Mouse (Mus musculus) CH12.LX (cell line): Measurements from ENCODE around the gene Rxfp4. TPM values are rescaled to one million over a fixed set of nuclear protein-coding genes. Genes with fewer than 3 reads are reported as not detected.

Experiments used
- DNase-seq: peaks from one replicate; pipeline ENCODE4 v3.0.0-alpha.2; 2013; ENCODE audit errors: extremely low read depth
- H3K27ac ChIP-seq: 2 replicates; pipeline ENCODE4 v1.5.1; 2012; ENCODE audit warnings: low read depth, mild to moderate bottlenecking, control low read depth, moderate library complexity; ENCODE audit not compliant: insufficient read depth
- H3K27me3 ChIP-seq: replicated peaks from 2 replicates; pipeline ENCODE3; 2012; ENCODE audit warnings: inconsistent platforms
- H3K36me3 ChIP-seq, 2 experiments: replicated peaks in 1 of 2; 2 replicates each; pipeline versions ENCODE3 to v1.6.1; 2012; ENCODE audit warnings: inconsistent platforms in 1 of 2, low read length in 1 of 2, mild to moderate bottlenecking in 1 of 2, mixed read lengths in 1 of 2, moderate library complexity in 1 of 2; ENCODE audit not compliant: control insufficient read depth in 1 of 2, insufficient read depth in 1 of 2
- H3K4me1 ChIP-seq, 2 experiments: 2 replicates each; pipeline ENCODE4 v1.6.1; 2012; ENCODE audit warnings: inconsistent platforms in 1 of 2, moderate library complexity in 1 of 2; ENCODE audit not compliant: insufficient read depth in 2 of 2, control insufficient read depth in 1 of 2
- H3K4me2 ChIP-seq: 2 replicates; pipeline ENCODE4 v1.6.1; 2012; ENCODE audit warnings: low read depth, mild to moderate bottlenecking, control low read depth; ENCODE audit not compliant: poor library complexity, insufficient read depth, severe bottlenecking
- H3K4me3 ChIP-seq, 3 experiments: fragments of 150-350 bp in 1 of 3; sonication (generic) in 1 of 3; replicated peaks in 1 of 3; 2 replicates each; pipeline versions ENCODE3 to v1.5.1; 2011 to 2012; ENCODE audit warnings: low read depth in 2 of 3, low read length in 2 of 3, mild to moderate bottlenecking in 2 of 3, moderate library complexity in 2 of 3, control low read depth in 1 of 3, improper control_type of control experiment in 1 of 3, inconsistent platforms in 1 of 3, mixed read lengths in 1 of 3; ENCODE audit not compliant: poor library complexity in 1 of 3
- H3K79me2 ChIP-seq: replicated peaks from 2 replicates; pipeline ENCODE4 v1.6.1; 2012; ENCODE audit warnings: mild to moderate bottlenecking, moderate library complexity; ENCODE audit not compliant: control insufficient read depth, poor library complexity, insufficient read depth, severe bottlenecking; ENCODE audit errors: extremely low read depth
- H3K9ac ChIP-seq: 2 replicates; pipeline ENCODE4 v1.6.1; 2012; ENCODE audit warnings: low read depth, mild to moderate bottlenecking, control low read depth, moderate library complexity; ENCODE audit not compliant: insufficient read depth
- H3K9me3 ChIP-seq: replicated peaks from 2 replicates; pipeline ENCODE3; 2012; ENCODE audit warnings: low read length, inconsistent platforms, mixed read lengths
- BHLHE40 ChIP-seq: IDR thresholded peaks from 2 replicates; pipeline ENCODE4 v1.6.1; 2011; ENCODE audit warnings: mild to moderate bottlenecking, low read depth, low read length, improper control_type of control experiment
- CHD1 ChIP-seq: IDR thresholded peaks from 2 replicates; pipeline ENCODE4 v1.6.1; 2012; ENCODE audit warnings: low read depth, low read length, improper control_type of control experiment, inconsistent platforms
- CHD2 ChIP-seq: IDR thresholded peaks from 2 replicates; pipeline ENCODE4 v1.6.1; 2011; ENCODE audit warnings: low read length, improper control_type of control experiment
- CTCF ChIP-seq, 2 experiments: IDR thresholded peaks in 1 of 2; conservative IDR thresholded peaks in 1 of 2; 2 replicates each; pipeline ENCODE4 v1.5.1; 2011 to 2012; ENCODE audit warnings: low read depth in 2 of 2, low read length in 2 of 2, improper control_type of control experiment in 1 of 2, inconsistent platforms in 1 of 2, mild to moderate bottlenecking in 1 of 2, moderate library complexity in 1 of 2
- E2F4 ChIP-seq: IDR thresholded peaks from 2 replicates; pipeline ENCODE4 v1.6.1; 2011; ENCODE audit warnings: low read depth, low read length, improper control_type of control experiment; ENCODE audit not compliant: insufficient replicate concordance
- ELF1 ChIP-seq: IDR thresholded peaks from 2 replicates; pipeline ENCODE4 v1.6.1; 2014; ENCODE audit warnings: low read depth, mild to moderate bottlenecking, inconsistent platforms, low read length, improper control_type of control experiment
- EP300 ChIP-seq: IDR thresholded peaks from 2 replicates; pipeline ENCODE4 v1.6.1; 2011; ENCODE audit warnings: low read length, improper control_type of control experiment
- GABPA ChIP-seq: IDR thresholded peaks from 2 replicates; pipeline ENCODE4 v1.6.1; 2012; ENCODE audit warnings: low read depth, low read length, improper control_type of control experiment, inconsistent platforms; ENCODE audit not compliant: insufficient replicate concordance
- HCFC1 ChIP-seq: IDR thresholded peaks from 2 replicates; pipeline ENCODE4 v1.6.1; 2012; ENCODE audit warnings: low read depth, mild to moderate bottlenecking, inconsistent platforms, low read length, improper control_type of control experiment
- IRF4 ChIP-seq: IDR thresholded peaks from 2 replicates; pipeline ENCODE4 v1.6.1; 2014; ENCODE audit warnings: low read depth, mild to moderate bottlenecking, inconsistent platforms, low read length, improper control_type of control experiment
- JUND ChIP-seq: conservative IDR thresholded peaks from 2 replicates; pipeline ENCODE4 v1.6.1; 2011; ENCODE audit warnings: low read depth, low read length, improper control_type of control experiment
- KAT2A ChIP-seq: IDR thresholded peaks from 2 replicates; pipeline ENCODE4 v1.6.1; 2012; ENCODE audit warnings: low read length, improper control_type of control experiment, inconsistent platforms; ENCODE audit not compliant: insufficient replicate concordance
- MAX ChIP-seq: IDR thresholded peaks from 2 replicates; pipeline ENCODE4 v1.6.1; 2011; ENCODE audit warnings: low read length, improper control_type of control experiment
- MAZ ChIP-seq: IDR thresholded peaks from 2 replicates; pipeline ENCODE4 v1.6.1; 2012; ENCODE audit warnings: low read depth, mild to moderate bottlenecking, inconsistent platforms, low read length, improper control_type of control experiment, moderate library complexity
- MEF2A ChIP-seq: IDR thresholded peaks from 2 replicates; pipeline ENCODE4 v1.6.1; 2014; ENCODE audit warnings: low read depth, mild to moderate bottlenecking, inconsistent platforms, low read length, improper control_type of control experiment, borderline replicate concordance
- MXI1 ChIP-seq: IDR thresholded peaks from 2 replicates; pipeline ENCODE4 v1.6.1; 2011; ENCODE audit warnings: mild to moderate bottlenecking, low read depth, low read length, improper control_type of control experiment
- MYC ChIP-seq: IDR thresholded peaks from 2 replicates; pipeline ENCODE4 v1.6.1; 2011; ENCODE audit warnings: low read depth, mild to moderate bottlenecking, improper control_type of control experiment, low read length
- NELFE ChIP-seq: IDR thresholded peaks from 2 replicates; pipeline ENCODE4 v1.6.1; 2011; ENCODE audit warnings: low read depth, low read length, improper control_type of control experiment
- NRF1 ChIP-seq: IDR thresholded peaks from 2 replicates; pipeline ENCODE4 v1.6.1; 2014; ENCODE audit warnings: low read depth, mild to moderate bottlenecking, inconsistent platforms, low read length, improper control_type of control experiment, moderate library complexity
- POLR2AphosphoS2 ChIP-seq: IDR thresholded peaks from 2 replicates; pipeline ENCODE4 v1.6.1; 2011; ENCODE audit warnings: low read depth, low read length, improper control_type of control experiment
- RAD21 ChIP-seq: IDR thresholded peaks from 2 replicates; pipeline ENCODE4 v1.6.1; 2011; ENCODE audit warnings: low read depth, mild to moderate bottlenecking, low read length, improper control_type of control experiment, moderate library complexity
- RCOR1 ChIP-seq: conservative IDR thresholded peaks from 2 replicates; pipeline ENCODE4 v1.6.1; 2012; ENCODE audit warnings: low read depth, mild to moderate bottlenecking, inconsistent platforms, low read length, improper control_type of control experiment
- SIN3A ChIP-seq: IDR thresholded peaks from 2 replicates; pipeline ENCODE4 v1.6.1; 2012; ENCODE audit warnings: low read length, improper control_type of control experiment, inconsistent platforms
- SMC3 ChIP-seq: IDR thresholded peaks from 2 replicates; pipeline ENCODE4 v1.6.1; 2011; ENCODE audit warnings: low read depth, low read length, improper control_type of control experiment
- TCF12 ChIP-seq: IDR thresholded peaks from 2 replicates; pipeline ENCODE4 v1.6.1; 2014; ENCODE audit warnings: low read depth, mild to moderate bottlenecking, inconsistent platforms, low read length, improper control_type of control experiment
- UBTF ChIP-seq: IDR thresholded peaks from 2 replicates; pipeline ENCODE4 v1.6.1; 2012; ENCODE audit warnings: low read depth, mild to moderate bottlenecking, inconsistent platforms, low read length, improper control_type of control experiment, moderate library complexity
- USF1 ChIP-seq: IDR thresholded peaks from 2 replicates; pipeline ENCODE4 v1.6.1; 2014; ENCODE audit warnings: low read depth, mild to moderate bottlenecking, inconsistent platforms, low read length, improper control_type of control experiment
- ZKSCAN1 ChIP-seq: IDR thresholded peaks from 2 replicates; pipeline ENCODE4 v1.6.1; 2012; ENCODE audit warnings: low read depth, inconsistent platforms, low read length, improper control_type of control experiment, borderline replicate concordance
- ZMIZ1 ChIP-seq: IDR thresholded peaks from 2 replicates; pipeline ENCODE4 v1.6.1; 2012; ENCODE audit warnings: low read depth, mild to moderate bottlenecking, inconsistent platforms, low read length, improper control_type of control experiment
- ZNF384 ChIP-seq: IDR thresholded peaks from 2 replicates; pipeline ENCODE4 v1.6.1; 2012; ENCODE audit warnings: low read depth, low read length, improper control_type of control experiment, inconsistent platforms
- dilution Hi-C: fragments of 300-500 bp; cut with MboI; formaldehyde crosslinking; loops from 2 replicates; pipeline ENCODE4 v1.14.3; 2020; ENCODE audit warnings: low sequenced_read_pairs; ENCODE audit not compliant: extremely low pct_unique_long_range_greater_than_20kb, extremely low pct_ligation_motif_present
- in situ Hi-C: fragments of 300-500 bp; cut with MboI; formaldehyde crosslinking; loops from 3 replicates; pipeline ENCODE4 v1.14.3; 2019; ENCODE audit warnings: low sequenced_read_pairs, low pct_ligation_motif_present, low pct_unique_long_range_greater_than_20kb, mixed read lengths
- polyA plus RNA-seq: library from polyadenylated mRNA; unstranded; fragments of >175 nt; gene quantifications from 2 replicates; pipeline ENCODE4 v1.2.1, GENCODE M21; 2012; ENCODE audit warnings: low read depth; ENCODE audit not compliant: insufficient read length
- total RNA-seq, 2 experiments: library from RNA; depleted of rRNA; stranded (reverse); fragments of 300-350 nt in 1 of 2; fragments of >200 nt in 1 of 2; gene quantifications; 2 replicates each; pipeline ENCODE4 v1.2.3; 2012 to 2014

Gene Rxfp4
- total and polyA plus RNA-seq, 3 experiments: not detected

DNA sequence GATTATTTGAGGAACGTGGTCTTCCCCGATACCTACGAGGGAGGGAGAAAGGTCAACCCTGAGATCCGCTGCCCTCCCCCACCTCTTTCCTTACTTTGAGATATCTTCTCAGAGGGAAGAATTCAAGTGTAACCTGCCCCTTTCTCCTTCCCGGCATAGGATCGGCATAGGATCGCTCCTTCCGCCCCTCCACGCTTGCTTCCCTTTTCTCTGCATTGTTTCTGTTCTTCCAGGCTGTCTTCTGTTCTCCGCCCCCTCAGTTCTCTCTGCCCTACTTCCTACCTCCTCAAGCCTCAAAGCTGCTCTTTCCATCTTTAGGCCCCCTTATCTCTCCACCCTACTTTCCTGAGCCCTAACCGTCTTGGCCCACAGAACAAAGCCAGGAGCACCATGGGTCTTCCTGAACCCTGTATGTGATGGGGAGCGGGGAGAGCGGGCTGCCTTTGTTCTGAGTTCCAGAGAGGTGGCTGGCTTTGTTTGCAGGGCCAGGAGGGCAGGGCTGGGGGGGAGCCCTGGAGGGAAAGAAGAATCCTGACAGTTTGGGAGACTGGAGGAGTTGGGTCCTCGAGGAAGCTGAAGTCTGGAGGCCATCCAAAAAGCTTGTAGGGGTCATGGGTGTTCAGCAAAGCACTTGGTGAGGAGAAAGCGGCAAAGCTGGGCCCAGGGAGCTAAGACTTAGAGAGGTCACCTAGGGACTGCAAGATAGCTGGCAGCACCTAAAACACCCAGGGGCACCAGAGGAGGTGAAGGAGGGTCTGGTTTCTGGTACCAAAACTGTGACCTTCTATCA is 29.4 kb downstream of the Rxfp4 start:
- Histone ChIP-seq H3K36me3 (peaks cover 15 to 45% of the 10 kb centered on the region in 2 experiments), H3K4me1 (peaks cover 17 to 67% of the 10 kb centered on the region in 2 experiments), H3K4me2 (peak overlapping the region; percentile 78), H3K9me3 (no peaks in the 10 kb centered on the region), H3K27me3 (no peaks in the 10 kb centered on the region), H3K9ac (peak overlapping the region; percentile 97), H3K79me2 (peaks cover 72% of the 10 kb centered on the region), H3K27ac (no peak overlapping the region), H3K4me3 (peak overlapping the region; percentile 44 to 88 (median 88))
- dilution Hi-C loops (no loop called here), in situ Hi-C loops (loop anchor here (25.0 kb wide), 1 partner anchor 114 kb away; no protein-coding TSS in a partner anchor)
- no peak for DNase-seq
- TF ChIP-seq MAZ (0 out of 2 replicates have a peak, but pooled peaks have one; percentile 46), NELFE (no peak), SMC3 (no peak), IRF4 (no peak), MYC (no peak), MXI1 (peak; percentile 35; the same call in 1 of the 2 replicates), CHD1 (no peak), CTCF (conservative IDR thresholded peaks at IDR 0.05 in 1 of 2, IDR thresholded peaks at IDR 0.05 in 1 of 2; ENCODE audit: low read depth in 2 of 2, low read length in 2 of 2) (no peak), TCF12 (no peak), JUND (no peak), E2F4 (no peak), NRF1 (no peak), ZNF384 (no peak), KAT2A (no peak), RAD21 (no peak), USF1 (no peak), RCOR1 (no peak), POLR2AphosphoS2 (no peak), UBTF (no peak), MAX (no peak), BHLHE40 (no peak), ZMIZ1 (no peak), SIN3A (no peak), ELF1 (no peak), EP300 (0 out of 2 replicates have a peak, but pooled peaks have one; percentile 18), CHD2 (0 out of 2 replicates have a peak, but pooled peaks have one; percentile 46), MEF2A (0 out of 2 replicates have a peak, but pooled peaks have one; percentile 18), HCFC1 (no peak), GABPA (no peak), ZKSCAN1 (no peak)
